Mouse (Mus musculus) lung, postnatal 0 days (tissue): ENCODE data around the gene Ddah1.

Source experiments
- CTCF ChIP-seq: IDR thresholded peaks from 2 replicates; pipeline ENCODE4 v1.5.1; 2016; ENCODE audit warnings: antibody characterized with exemption, mild to moderate bottlenecking
- EP300 ChIP-seq: IDR thresholded peaks from 2 replicates; pipeline ENCODE4 v1.6.1; 2016; ENCODE audit warnings: antibody characterized with exemption, mild to moderate bottlenecking, control low read depth

DNA sequence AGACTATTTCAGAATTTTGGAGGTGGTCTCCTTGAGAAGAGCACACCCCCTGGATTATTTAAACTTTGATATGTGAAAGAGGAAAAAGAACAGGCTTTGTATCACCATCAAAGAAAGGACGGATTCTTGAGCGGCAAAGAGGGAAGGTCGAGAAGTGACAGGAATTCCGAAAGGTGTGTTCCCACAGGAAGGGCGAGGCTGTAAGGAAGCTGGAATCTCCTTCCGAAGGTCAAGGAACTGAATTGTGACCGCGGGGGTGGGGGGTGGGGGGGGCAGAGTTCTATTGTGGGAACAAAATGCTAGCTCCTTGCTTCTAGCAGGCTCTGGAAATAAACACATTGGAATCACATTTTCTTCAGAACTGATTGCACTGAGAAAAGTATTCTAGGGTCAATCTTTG is 1.3 kb upstream of the Ddah1 start:
- TF ChIP-seq EP300 (0 out of 2 replicates have a peak, but pooled peaks have one; percentile 8), CTCF (no peak)
